8 mouse cellular contexts compared by ENCODE assay signal in genomic region chr2:167891908-167892307, GRCm38 (mm10). TPM values are rescaled to one million over a fixed set of nuclear protein-coding genes. Genes with fewer than 3 reads are reported as not detected.
DNase-seq lines count a peak whose midpoint lies in the region; ATAC-seq and TF ChIP-seq lines count a peak whose summit lies in the region.

No protein-coding gene starts in this region.

- intact Hi-C loops in gastrocnemius, postnatal 36 days (cut with DNase I) = loop anchor here (1.0 to 5.0 kb wide), 2 partner anchors 130 to 205 kb away; no protein-coding TSS in a partner anchor

- peaks cover 32% of the 10 kb centered on the region for H3K27me3 ChIP-seq in neural tube, embryonic 15.5 days (replicated peaks)
- peaks cover 8% of the 10 kb centered on the region for H3K27me3 ChIP-seq in liver, embryonic 15.5 days

- H3K36me3 ChIP-seq in neural tube, embryonic 15.5 days = no peaks in the 10 kb centered on the region
- H3K36me3 ChIP-seq in liver, embryonic 15.5 days (replicated peaks) = no peaks in the 10 kb centered on the region

- peaks cover 20% of the 10 kb centered on the region for H3K4me1 ChIP-seq in neural tube, embryonic 15.5 days
- no peaks in the 10 kb centered on the region; the same call in 1 of the 2 replicates for H3K4me1 ChIP-seq in bone marrow, adult 2 months (ENCODE audit: control insufficient read depth, insufficient read depth, low read length)
- peaks cover 37% of the 10 kb centered on the region for H3K4me1 ChIP-seq in liver, embryonic 15.5 days (replicated peaks)

- peak; percentile 91 for TF ChIP-seq CTCF in bone marrow, adult 2 months (IDR thresholded peaks at IDR 0.05; ENCODE audit: control insufficient read depth, insufficient read depth, low read length)

- DNase-seq in neural tube, embryonic 10.5 days (ENCODE audit: extremely low spot score, low spot score) = peak; percentile 77
- peak; percentile 66 to 67 for DNase-seq in gastrocnemius, postnatal 36 days
- peak; percentile 64 for DNase-seq in kidney, adult 9 months
- peak; percentile 48 for DNase-seq in ovary, postnatal 10 days (ENCODE audit: low spot score)
- peak; percentile 66 for DNase-seq in urinary bladder, adult 2 months (ENCODE audit: low spot score)

- no peak overlapping the region for H3K4me3 ChIP-seq in neural tube, embryonic 15.5 days (replicated peaks)
- H3K4me3 ChIP-seq in bone marrow, adult 2 months (replicated peaks; ENCODE audit: control insufficient read depth, low read depth, low read length) = no peak overlapping the region
- no peak overlapping the region for H3K4me3 ChIP-seq in liver, embryonic 15.5 days (replicated peaks)

- ATAC-seq in neural tube, embryonic 15.5 days (ENCODE audit: low FRiP score) = no peak
- 0 out of 2 replicates have a peak, but pooled peaks have one; percentile 6 for ATAC-seq in liver, embryonic 15.5 days (ENCODE audit: insufficient read depth)

- H3K9ac ChIP-seq in neural tube, embryonic 15.5 days (replicated peaks) = no peak overlapping the region
- H3K9ac ChIP-seq in liver, embryonic 15.5 days = no peak overlapping the region

- H3K4me2 ChIP-seq in neural tube, embryonic 15.5 days = no peak overlapping the region
- no peak overlapping the region for H3K4me2 ChIP-seq in liver, embryonic 15.5 days

- H3K9me3 ChIP-seq in neural tube, embryonic 15.5 days (replicated peaks) = no peaks in the 10 kb centered on the region
- no peaks in the 10 kb centered on the region for H3K9me3 ChIP-seq in liver, embryonic 15.5 days (replicated peaks)

- TF ChIP-seq POLR2A in bone marrow, adult 2 months (IDR thresholded peaks at IDR 0.05; ENCODE audit: borderline replicate concordance, control insufficient read depth, low read depth, low read length) = no peak

- no peak overlapping the region for H3K27ac ChIP-seq in neural tube, embryonic 15.5 days (replicated peaks)
- no peak overlapping the region for H3K27ac ChIP-seq in bone marrow, adult 2 months (ENCODE audit: control insufficient read depth, insufficient read depth, low read depth, low read length, poor library complexity)
- H3K27ac ChIP-seq in liver, embryonic 15.5 days (replicated peaks) = no peak overlapping the region

- 11% methylated on average over 9 of the region's 9 CpGs for WGBS in neural tube, embryonic 15.5 days
- 7% methylated on average over 9 of the region's 9 CpGs for WGBS in bone marrow, adult 2 months
- 4% methylated on average over 9 of the region's 9 CpGs for WGBS in liver, embryonic 15.5 days (ENCODE audit: insufficient replicate concordance)

RNA-seq across cellular contexts. Expression of gene Ptpn1, which starts 39.9 kb away (rescaled TPM):
- 69.6 and 71.7 TPM in 2 replicates for polyA plus RNA-seq in neural tube, embryonic 15.5 days (2015; fragmentation: Nextera tagmentation; extraction: Ambion mirVana)
- 13.7 and 34.3 TPM in 2 replicates for polyA plus RNA-seq in bone marrow, adult 2 months (2011; ENCODE audit: insufficient read depth, insufficient read length, low replicate concordance, missing spikeins)
- total RNA-seq in gastrocnemius, postnatal 36 days (2021) = 10 to 100 TPM; 12.5 to 14.9 TPM
- polyA plus RNA-seq in liver, embryonic 15.5 days (2015; fragmentation: Nextera tagmentation; extraction: Ambion mirVana) = 25.6 and 31.1 TPM in 2 replicates
- polyA plus RNA-seq in urinary bladder, adult 2 months (2012; rRNA removed) = 34.5 and 35.1 TPM in 2 replicates
